Mouse (Mus musculus) liver, embryonic 13.5 days (tissue): ENCODE results near the gene Pdcd10. TPM values are rescaled to one million over a fixed set of nuclear protein-coding genes. Genes with fewer than 3 reads are reported as not detected.

Experiments used
- ATAC-seq: fragments of 200-750 bp; cut with Nextera tagmentation; 2 replicates; pipeline ENCODE4 v1.8.0; 2017; ENCODE audit warnings: low read depth, mild to moderate bottlenecking, moderate number of reproducible peaks, moderate library complexity
- DNase-seq: peaks from one replicate; pipeline ENCODE4 v3.0.0; 2022
- H3K27ac ChIP-seq: fragments of 300-500 bp; sonication (generic); 2 replicates; pipeline ENCODE4 v1.5.1; 2015; ENCODE audit warnings: moderate library complexity, mild to moderate bottlenecking, inconsistent platforms
- H3K27me3 ChIP-seq: fragments of 300-500 bp; sonication (generic); 2 replicates; pipeline ENCODE4 v1.6.1; 2015; ENCODE audit warnings: mild to moderate bottlenecking, inconsistent platforms
- H3K36me3 ChIP-seq: fragments of 300-500 bp; sonication (generic); 2 replicates; pipeline ENCODE4 v1.6.1; 2015; ENCODE audit warnings: mild to moderate bottlenecking, inconsistent platforms
- H3K4me1 ChIP-seq: fragments of 300-500 bp; sonication (generic); replicated peaks from 2 replicates; pipeline ENCODE4 v1.6.1; 2015; ENCODE audit warnings: inconsistent platforms
- H3K4me2 ChIP-seq: fragments of 300-500 bp; sonication (generic); 2 replicates; pipeline ENCODE4 v1.6.1; 2015; ENCODE audit warnings: inconsistent platforms, mild to moderate bottlenecking, moderate library complexity
- H3K4me3 ChIP-seq: fragments of 300-500 bp; sonication (generic); replicated peaks from 2 replicates; pipeline ENCODE4 v1.5.1; 2015; ENCODE audit warnings: mild to moderate bottlenecking, inconsistent platforms
- H3K9ac ChIP-seq: fragments of 300-500 bp; sonication (generic); 2 replicates; pipeline ENCODE4 v1.6.1; 2015; ENCODE audit warnings: mild to moderate bottlenecking, inconsistent platforms
- H3K9me3 ChIP-seq: fragments of 300-500 bp; sonication (generic); replicated peaks from 2 replicates; pipeline ENCODE4 v1.6.1; 2016; ENCODE audit warnings: inconsistent platforms
- WGBS: fragments of 180-500 bp; shearing (Covaris S2); methylation state at CpG from one replicate; pipeline ENCODE4 v1.1.7; 2015; ENCODE audit not compliant: insufficient replicate concordance; 5-methylcytosine and 5-hydroxymethylcytosine counted together
- polyA plus RNA-seq: library from polyadenylated mRNA; unstranded; fragments of >200 nt; fragmentation: Nextera tagmentation; extraction: Ambion mirVana; gene quantifications from 2 replicates; pipeline ENCODE4 v1.2.1, GENCODE M21; 2015

Gene Pdcd10
- polyA plus RNA-seq, 1 experiment from 2014 or later = 63.5 TPM

DNA sequence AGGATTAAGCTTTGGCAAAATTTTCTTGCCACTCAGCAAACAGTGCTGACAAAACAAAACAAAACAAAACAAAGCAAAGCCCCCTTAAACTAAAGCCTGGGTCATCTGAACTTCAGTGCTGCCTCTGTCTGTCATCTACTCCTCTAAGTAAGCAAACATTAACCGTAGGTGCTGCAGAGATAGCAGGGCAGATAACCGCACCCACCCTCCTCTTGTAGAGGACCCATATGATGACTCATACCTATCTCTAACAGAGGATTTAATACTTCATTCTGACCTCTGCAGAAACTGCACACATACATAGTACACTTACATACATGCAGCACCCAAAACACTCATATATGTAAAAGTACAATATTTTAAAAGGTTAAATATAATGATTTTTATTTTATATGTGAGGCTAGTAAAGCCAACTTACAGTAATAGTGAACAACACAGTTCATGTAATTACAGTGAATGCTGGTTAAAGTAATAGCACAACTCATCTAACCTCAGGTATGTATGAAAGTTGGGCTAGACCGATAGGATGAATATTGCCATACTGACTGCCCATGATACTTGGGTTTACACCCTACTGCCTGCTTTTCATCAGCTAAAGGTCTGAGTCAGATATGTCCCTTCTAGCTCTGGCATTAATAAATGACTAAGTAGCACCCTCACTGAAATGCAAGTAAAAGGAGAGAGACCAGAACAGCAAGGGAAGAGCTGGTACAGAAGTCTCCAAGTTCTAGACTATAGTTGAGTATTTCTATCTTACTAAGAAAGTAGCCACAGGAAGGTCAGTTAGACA, 22.4 kb downstream of the Pdcd10 start:
- ATAC-seq (peak; percentile 97), DNase-seq (no peak)
- peak overlapping the region; percentile 43 for H3K27ac ChIP-seq
- no peak overlapping the region for H3K4me3 ChIP-seq
- H3K36me3 ChIP-seq = peaks cover 13% of the 10 kb centered on the region
- no peaks in the 10 kb centered on the region for H3K27me3 ChIP-seq
- peak overlapping the region; percentile 38 for H3K4me2 ChIP-seq
- peaks cover 22% of the 10 kb centered on the region for H3K4me1 ChIP-seq
- WGBS = 40% methylated on average over 3 of the region's 3 CpGs
- no peak overlapping the region for H3K9ac ChIP-seq
- H3K9me3 ChIP-seq = no peaks in the 10 kb centered on the region

DNA sequence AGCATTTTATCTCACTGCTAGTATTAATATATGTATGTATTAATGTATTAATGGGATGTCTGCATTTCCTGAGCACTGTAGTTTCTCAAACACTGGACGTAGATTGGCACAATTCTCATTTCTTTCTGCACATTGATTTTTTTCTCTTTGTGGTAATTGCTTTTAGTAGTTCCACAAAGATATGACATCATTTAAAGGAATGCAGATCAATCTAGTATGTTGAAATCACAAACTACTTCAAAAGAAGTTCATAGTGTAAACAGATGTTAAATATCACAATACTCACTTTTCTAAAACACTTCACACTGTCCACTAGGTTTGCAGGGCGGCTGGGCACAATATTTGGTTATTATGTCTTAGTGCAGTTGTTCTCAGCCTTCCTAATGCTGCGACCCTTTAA, 25.6 kb downstream of the Pdcd10 start:
- DNase-seq (no peak), ATAC-seq (no peak)
- no peak overlapping the region for H3K9ac ChIP-seq
- 79% methylated on average over 3 of the region's 3 CpGs for WGBS
- H3K36me3 ChIP-seq = peaks cover 17% of the 10 kb centered on the region
- no peak overlapping the region for H3K4me3 ChIP-seq
- no peak overlapping the region for H3K4me2 ChIP-seq
- no peak overlapping the region for H3K27ac ChIP-seq
- no peaks in the 10 kb centered on the region for H3K27me3 ChIP-seq
- peaks cover 20% of the 10 kb centered on the region for H3K4me1 ChIP-seq
- no peaks in the 10 kb centered on the region for H3K9me3 ChIP-seq

DNA sequence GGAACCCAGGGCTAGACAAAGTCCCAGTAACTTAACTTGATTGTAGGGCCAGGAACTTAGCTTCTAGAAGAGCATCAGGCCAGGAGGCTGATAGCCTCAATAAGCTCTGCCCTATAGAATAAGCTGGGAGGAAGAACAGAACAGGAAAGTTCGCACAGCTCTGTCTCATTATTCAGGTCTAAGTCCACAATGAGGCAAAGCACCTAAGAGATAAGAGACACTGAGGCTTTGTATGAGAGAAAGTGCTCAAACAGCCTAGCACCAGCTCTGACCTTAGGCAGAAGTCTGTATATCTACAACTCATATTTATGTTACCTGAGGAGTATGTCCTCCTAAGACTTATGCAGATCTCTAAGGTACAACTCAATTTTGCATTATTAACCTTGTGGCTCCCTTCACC, 34.1 kb downstream of the Pdcd10 start:
- Histone ChIP-seq H3K27me3 (no peaks in the 10 kb centered on the region), H3K4me3 (no peak overlapping the region), H3K9me3 (no peaks in the 10 kb centered on the region), H3K27ac (no peak overlapping the region), H3K9ac (no peak overlapping the region), H3K4me1 (no peaks in the 10 kb centered on the region), H3K36me3 (peaks cover 48% of the 10 kb centered on the region), H3K4me2 (no peak overlapping the region)
- DNase-seq = no peak
- 50% methylated on average over 1 of the region's 1 CpGs for WGBS
- no peak for ATAC-seq

DNA sequence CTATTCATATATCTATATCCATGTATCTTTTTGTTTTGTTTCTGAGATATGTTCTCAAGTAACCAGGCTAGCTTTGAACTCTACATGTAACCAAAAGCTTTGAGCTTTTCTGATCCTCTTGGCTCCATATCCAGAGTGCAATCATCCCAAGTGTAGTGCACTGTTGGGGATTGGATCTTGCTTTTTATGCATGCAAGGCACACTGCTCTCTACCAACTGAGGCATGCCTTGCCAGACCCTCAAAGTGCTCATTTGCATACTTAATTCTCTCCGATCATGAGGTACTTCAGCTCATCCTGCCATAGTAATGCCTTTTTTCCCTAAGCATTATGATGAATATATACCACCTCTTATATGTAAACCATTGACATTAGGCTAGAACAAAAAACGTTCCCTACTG, 35.3 kb downstream of the Pdcd10 start:
- no peak overlapping the region for H3K27ac ChIP-seq
- H3K36me3 ChIP-seq = peaks cover 40% of the 10 kb centered on the region
- WGBS = 78% methylated on average over 2 of the region's 2 CpGs
- no peak overlapping the region for H3K4me2 ChIP-seq
- ATAC-seq (no peak), DNase-seq (no peak)
- H3K4me1 ChIP-seq = no peaks in the 10 kb centered on the region
- no peaks in the 10 kb centered on the region for H3K9me3 ChIP-seq
- no peak overlapping the region for H3K9ac ChIP-seq
- no peaks in the 10 kb centered on the region for H3K27me3 ChIP-seq
- H3K4me3 ChIP-seq = no peak overlapping the region

DNA sequence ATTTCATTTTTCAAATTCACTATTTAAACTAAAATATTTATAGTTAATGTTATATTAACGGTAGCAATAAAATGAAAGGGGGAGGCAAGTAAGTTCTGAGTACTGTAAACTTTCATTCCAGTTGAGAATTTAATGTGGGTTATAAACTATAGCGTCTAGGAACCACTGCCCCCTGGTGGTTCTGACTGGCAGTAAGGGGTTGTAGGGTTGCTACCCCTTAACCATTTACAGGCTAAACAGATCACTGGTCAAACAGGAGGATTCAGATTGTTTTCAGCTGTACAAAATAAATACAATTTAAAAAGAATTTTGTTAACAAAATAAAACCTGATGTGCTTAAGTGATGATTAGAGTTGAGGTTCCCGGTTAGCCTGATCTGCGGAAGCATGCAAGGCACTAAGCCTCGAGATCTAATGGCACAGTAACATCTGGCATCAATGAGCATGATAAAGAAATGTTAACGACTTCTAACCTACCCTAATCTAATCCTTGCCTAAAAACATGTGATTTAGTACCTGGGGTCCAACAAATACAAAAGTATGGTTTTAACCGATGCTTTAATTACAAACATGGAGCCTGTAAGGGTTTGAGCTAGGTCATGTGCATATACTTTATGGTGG, 38.9 kb downstream of the Pdcd10 start:
- no peak for ATAC-seq

DNA sequence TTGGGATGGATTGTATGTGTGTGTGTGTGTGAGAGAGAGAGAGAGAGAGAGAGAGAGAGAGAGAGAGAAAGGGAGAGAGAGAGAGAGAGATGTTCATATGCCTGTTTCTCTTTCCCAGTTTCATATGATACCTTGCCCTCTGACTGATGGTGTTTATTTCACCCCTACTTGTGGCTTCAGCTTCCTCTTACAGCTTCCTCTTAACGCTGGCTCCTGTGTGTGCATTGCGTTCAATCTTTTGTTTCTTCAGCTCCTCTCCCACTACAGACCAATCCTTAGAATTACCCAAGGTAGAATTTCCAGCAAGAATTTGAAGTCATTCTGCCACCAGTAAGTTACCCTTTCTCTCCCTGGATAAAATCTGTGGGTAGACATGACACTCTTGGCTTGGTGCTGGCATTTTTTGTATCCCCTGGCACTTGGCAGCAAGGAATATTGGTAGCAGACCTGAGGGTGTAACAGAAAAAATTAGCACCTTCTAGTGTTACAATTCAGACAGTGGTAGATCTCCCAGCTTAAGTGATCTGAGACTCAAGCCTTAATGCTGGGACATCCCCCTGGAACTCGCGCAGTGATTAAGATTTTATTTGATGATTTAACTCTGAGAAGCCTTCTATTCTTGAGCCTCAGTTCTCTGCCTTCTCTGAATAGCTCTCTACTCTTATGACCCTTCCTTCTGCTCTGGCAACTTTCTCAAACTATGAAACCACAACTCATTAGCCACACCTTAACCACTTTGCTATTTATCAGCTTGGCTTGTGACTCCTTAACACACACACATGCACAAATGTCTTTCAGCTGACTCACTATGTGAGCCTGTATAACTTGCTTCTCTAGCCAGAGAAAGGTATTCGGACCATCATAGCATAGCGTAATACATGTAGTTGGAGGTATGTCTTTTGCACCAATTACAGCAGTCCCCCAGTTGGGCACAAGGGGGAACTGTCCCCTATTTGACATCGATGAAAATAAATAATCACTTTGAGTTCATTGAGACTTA, 57.4 kb downstream of the Pdcd10 start:
- Histone ChIP-seq H3K36me3 (no peaks in the 10 kb centered on the region), H3K4me2 (no peak overlapping the region), H3K9me3 (no peaks in the 10 kb centered on the region), H3K9ac (no peak overlapping the region), H3K27me3 (no peaks in the 10 kb centered on the region), H3K27ac (no peak overlapping the region), H3K4me3 (no peak overlapping the region), H3K4me1 (no peaks in the 10 kb centered on the region)
- WGBS = 47% methylated on average over 7 of the region's 7 CpGs
- no peak for ATAC-seq
- DNase-seq = no peak

More for the DNA sequence above, 38.9 kb downstream of the Pdcd10 start:
- Histone ChIP-seq H3K27me3 (no peaks in the 10 kb centered on the region), H3K4me3 (no peak overlapping the region), H3K9me3 (no peaks in the 10 kb centered on the region), H3K27ac (no peak overlapping the region), H3K36me3 (peaks cover 39% of the 10 kb centered on the region), H3K9ac (no peak overlapping the region), H3K4me1 (no peaks in the 10 kb centered on the region), H3K4me2 (no peak overlapping the region)
- DNase-seq = peak; percentile 11
- 76% methylated on average over 7 of the region's 7 CpGs for WGBS

DNA sequence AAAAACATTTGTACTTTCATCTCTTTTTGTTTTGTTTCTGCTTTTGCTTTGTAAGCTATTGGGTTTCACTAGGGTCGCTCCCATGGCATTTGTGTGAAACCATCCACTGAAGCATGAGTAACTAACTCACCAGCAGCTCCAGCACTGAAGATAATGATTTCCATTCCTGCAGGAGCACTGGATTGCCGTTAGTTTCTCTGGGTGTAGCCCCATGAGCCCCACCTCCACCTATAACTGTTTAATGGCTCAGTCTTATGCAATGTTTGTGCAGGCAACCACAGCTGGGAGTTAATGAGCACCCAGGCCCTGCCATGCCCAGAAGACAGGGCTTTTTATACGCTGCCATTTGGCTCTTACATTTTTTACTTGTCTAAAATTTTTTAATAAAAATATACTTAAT, 63.7 kb downstream of the Pdcd10 start:
- DNase-seq (no peak), ATAC-seq (peak; percentile 76)
- Histone ChIP-seq H3K4me2 (no peak overlapping the region), H3K27me3 (no peaks in the 10 kb centered on the region), H3K4me1 (no peaks in the 10 kb centered on the region), H3K36me3 (no peaks in the 10 kb centered on the region), H3K27ac (no peak overlapping the region), H3K4me3 (no peak overlapping the region), H3K9ac (no peak overlapping the region), H3K9me3 (no peaks in the 10 kb centered on the region)
- WGBS = 47% methylated on average over 3 of the region's 3 CpGs

DNA sequence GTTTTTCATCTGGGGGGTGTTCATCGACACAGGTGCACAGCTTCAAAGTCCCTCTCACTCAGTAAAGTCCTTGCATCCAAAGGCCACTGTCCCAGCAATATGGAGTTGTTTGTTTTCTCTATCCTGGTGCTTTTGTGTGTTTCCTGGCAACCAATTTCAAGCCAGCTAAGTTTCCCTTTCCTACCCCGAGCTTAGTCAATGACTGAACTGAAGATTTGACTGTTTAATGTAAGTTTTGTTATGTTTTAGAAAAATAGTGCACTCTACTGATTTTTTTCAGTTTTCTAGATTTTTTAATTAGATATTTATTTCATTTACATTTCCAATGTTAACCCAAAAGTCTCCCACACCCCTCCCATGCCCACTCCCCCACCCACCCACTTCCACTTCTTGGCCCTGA, 74.6 kb downstream of the Pdcd10 start, which contains the start of gene Wdr49:
Gene Wdr49, minus strand, starts transcription at position 101 of the 400 bp plus-strand sequence.
- 43% methylated on average over 2 of the region's 2 CpGs for WGBS
- Histone ChIP-seq H3K27me3 (no peaks in the 10 kb centered on the region), H3K9ac (no peak within 1 kb of the TSS), H3K4me1 (no peaks in the 10 kb centered on the region), H3K27ac (no peak within 1 kb of the TSS), H3K4me3 (no peak within 1 kb of the TSS), H3K9me3 (no peaks in the 10 kb centered on the region), H3K4me2 (no peak within 1 kb of the TSS), H3K36me3 (no peaks in the 10 kb centered on the region)
- ATAC-seq = no peak
- no peak for DNase-seq

DNA sequence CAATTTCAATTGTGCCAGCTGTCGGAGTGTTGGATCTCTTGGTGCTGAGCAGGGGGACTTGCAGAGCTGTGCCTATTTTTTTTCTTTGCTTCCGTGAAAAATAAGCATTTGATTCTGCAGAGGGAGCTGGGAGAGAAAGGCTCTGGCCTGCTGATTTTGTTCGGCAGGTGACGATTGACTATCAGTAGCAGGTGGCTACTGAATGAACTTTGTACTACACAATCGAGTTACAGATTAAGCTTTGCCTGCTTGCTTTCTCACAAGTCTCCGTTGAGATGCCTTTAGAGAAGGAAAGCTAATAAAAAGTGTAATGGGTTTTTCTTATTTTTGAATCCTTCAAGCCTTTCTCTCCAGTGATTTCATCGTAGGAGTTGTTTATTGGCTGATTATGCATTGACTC, 81.5 kb downstream of the Pdcd10 start:
- Histone ChIP-seq H3K9ac (no peak overlapping the region), H3K27ac (no peak overlapping the region), H3K36me3 (no peaks in the 10 kb centered on the region), H3K27me3 (no peaks in the 10 kb centered on the region), H3K4me2 (no peak overlapping the region), H3K4me1 (no peaks in the 10 kb centered on the region), H3K9me3 (no peaks in the 10 kb centered on the region), H3K4me3 (no peak overlapping the region)
- 57% methylated on average over 7 of the region's 7 CpGs for WGBS
- ATAC-seq (no peak), DNase-seq (no peak)

DNA sequence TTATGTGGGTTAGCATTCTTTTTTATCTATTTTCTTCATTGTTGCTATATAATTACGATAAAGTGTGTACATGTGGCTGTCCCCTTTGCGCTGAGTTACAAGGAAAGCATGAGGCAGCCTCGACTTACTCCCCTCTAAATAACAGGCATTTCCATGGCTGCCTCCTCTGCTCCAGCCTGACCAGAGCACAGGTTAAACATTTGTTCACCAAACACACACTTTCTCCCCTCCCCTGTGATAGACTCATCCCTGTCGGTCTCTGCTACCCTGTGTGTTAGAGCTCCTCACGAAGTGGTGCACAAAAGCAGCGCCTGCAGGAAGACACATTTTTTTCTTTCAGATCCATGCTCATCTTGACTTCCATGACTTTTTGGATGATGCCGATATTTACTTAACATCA, 82.0 kb downstream of the Pdcd10 start:
- Histone ChIP-seq H3K36me3 (no peaks in the 10 kb centered on the region), H3K9ac (no peak overlapping the region), H3K27ac (no peak overlapping the region), H3K4me1 (no peaks in the 10 kb centered on the region), H3K4me2 (no peak overlapping the region), H3K27me3 (no peaks in the 10 kb centered on the region), H3K4me3 (no peak overlapping the region), H3K9me3 (no peaks in the 10 kb centered on the region)
- 68% methylated on average over 7 of the region's 7 CpGs for WGBS
- no peak for ATAC-seq
- no peak for DNase-seq

DNA sequence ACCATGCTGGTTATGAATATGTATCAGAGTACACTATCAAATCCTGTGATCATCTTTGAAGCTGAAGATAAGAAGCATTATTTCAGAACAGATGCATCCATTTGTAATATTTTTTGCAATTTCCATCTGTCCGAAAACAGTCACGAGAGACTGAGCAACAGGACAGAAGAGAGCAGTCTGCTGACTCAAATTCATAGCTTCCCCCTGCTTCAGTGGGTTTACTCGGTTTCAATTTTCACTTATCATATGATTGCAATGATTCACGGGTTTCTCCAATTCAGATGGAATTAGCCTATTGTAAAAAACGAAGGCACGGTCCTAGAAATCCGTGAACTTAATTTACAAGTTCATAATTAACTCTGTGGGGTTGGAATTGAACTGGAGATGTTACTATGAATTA, 88.5 kb downstream of the Pdcd10 start:
- H3K9me3 ChIP-seq = no peaks in the 10 kb centered on the region
- no peak for ATAC-seq
- no peak overlapping the region for H3K27ac ChIP-seq
- no peaks in the 10 kb centered on the region for H3K4me1 ChIP-seq
- H3K4me2 ChIP-seq = no peak overlapping the region
- H3K36me3 ChIP-seq = no peaks in the 10 kb centered on the region
- H3K4me3 ChIP-seq = no peak overlapping the region
- H3K27me3 ChIP-seq = no peaks in the 10 kb centered on the region
- no peak for DNase-seq
- 56% methylated on average over 7 of the region's 7 CpGs for WGBS
- no peak overlapping the region for H3K9ac ChIP-seq
